In genomic region chr6:49148781-49149180, GRCm38 (mm10) we compare ENCODE assay signal across 12 mouse cellular contexts.
A peak's percentile ranks its signal among the peaks of the same experiment; 100 is the strongest.
DNase-seq lines count a peak whose midpoint lies in the region; ATAC-seq lines count a peak whose summit lies in the region.
"Had no signal": no experiment of that assay in that cellular context is flagged by ENCODE, and none has a peak within 500 bp of the region (broad histone marks: within the 10 kb centered on the region; RNA-seq: fewer than 3 reads in every experiment).

No protein-coding gene starts in this region.

- H3K9ac ChIP-seq in lung, embryonic 16.5 days (ENCODE audit: low read length): no peak overlapping the region
- no peak overlapping the region for H3K9ac ChIP-seq in kidney, embryonic 16.5 days (replicated peaks; ENCODE audit: low read length)
- H3K9ac ChIP-seq in stomach, embryonic 14.5 days (replicated peaks; ENCODE audit: low read depth, low read length): no peak overlapping the region
- H3K9ac ChIP-seq: hindbrain, embryonic 12.5 days had no signal

- H3K4me2 ChIP-seq in lung, embryonic 16.5 days (ENCODE audit: low read depth, low read length): no peak overlapping the region
- H3K4me2 ChIP-seq in kidney, embryonic 16.5 days (replicated peaks; ENCODE audit: low read depth, low read length): no peak overlapping the region
- no peak overlapping the region for H3K4me2 ChIP-seq in stomach, embryonic 14.5 days (replicated peaks; ENCODE audit: low read depth, low read length)
- H3K4me2 ChIP-seq: hindbrain, embryonic 12.5 days had no signal

- no peaks in the 10 kb centered on the region for H3K36me3 ChIP-seq in lung, embryonic 16.5 days (ENCODE audit: control insufficient read depth, insufficient read depth, low read length)
- H3K36me3 ChIP-seq in kidney, embryonic 16.5 days (ENCODE audit: insufficient read depth, low read length): no peaks in the 10 kb centered on the region
- H3K36me3 ChIP-seq in stomach, embryonic 14.5 days (ENCODE audit: control insufficient read depth, insufficient read depth, low read length): no peaks in the 10 kb centered on the region
- H3K36me3 ChIP-seq: hindbrain, embryonic 12.5 days had no signal

- DNase-seq in lung, postnatal 36 days: no peak
- peak; percentile 88 for DNase-seq in kidney, adult 11 months
- DNase-seq in neural tube, embryonic 10.5 days (ENCODE audit: extremely low spot score, low spot score): no peak
- no peak for DNase-seq in spleen, postnatal 36 days (ENCODE audit: low spot score in 2 of 2)
- DNase-seq: cerebellum, adult 9-10 months; heart, adult 2 months; left cerebral cortex, postnatal 4 days; thymus, postnatal 36 days had no signal

- peaks cover 19% of the 10 kb centered on the region for H3K4me1 ChIP-seq in lung, embryonic 16.5 days (replicated peaks; ENCODE audit: control insufficient read depth, insufficient read depth, low read length)
- peaks cover 29% of the 10 kb centered on the region for H3K4me1 ChIP-seq in kidney, embryonic 16.5 days (ENCODE audit: insufficient read depth, low read length)
- peaks cover 21% of the 10 kb centered on the region for H3K4me1 ChIP-seq in stomach, embryonic 14.5 days (ENCODE audit: control insufficient read depth, insufficient read depth, low read length)

- ATAC-seq in lung, embryonic 16.5 days (ENCODE audit: low read depth): peak; percentile 78
- peak; percentile 90 for ATAC-seq in kidney, embryonic 16.5 days (ENCODE audit: low FRiP score, low TSS enrichment)
- ATAC-seq in stomach, embryonic 14.5 days (ENCODE audit: insufficient number of reproducible peaks, insufficient read depth, low FRiP score, low read depth): peak; percentile 91

- H3K27ac ChIP-seq in lung, embryonic 16.5 days (ENCODE audit: low read length): peak overlapping the region; percentile 71
- H3K27ac ChIP-seq in kidney, embryonic 16.5 days (ENCODE audit: low read length): peak overlapping the region; percentile 95
- H3K27ac ChIP-seq in stomach, embryonic 14.5 days (ENCODE audit: low read length): peak overlapping the region; percentile 91
- H3K27ac ChIP-seq: heart, adult 2 months; hindbrain, embryonic 12.5 days had no signal

- no peak overlapping the region for H3K4me3 ChIP-seq in lung, embryonic 16.5 days (ENCODE audit: low read length)
- H3K4me3 ChIP-seq in kidney, embryonic 16.5 days (ENCODE audit: low read length): no peak overlapping the region
- H3K4me3 ChIP-seq in stomach, embryonic 14.5 days (ENCODE audit: low read depth, low read length): no peak overlapping the region
- H3K4me3 ChIP-seq: heart, adult 2 months; hindbrain, embryonic 12.5 days had no signal

- no peaks in the 10 kb centered on the region for H3K27me3 ChIP-seq in lung, embryonic 16.5 days (ENCODE audit: control insufficient read depth, insufficient read depth, low read depth, low read length)
- no peaks in the 10 kb centered on the region for H3K27me3 ChIP-seq in kidney, embryonic 16.5 days (ENCODE audit: insufficient read depth, low read length)
- no peaks in the 10 kb centered on the region for H3K27me3 ChIP-seq in stomach, embryonic 14.5 days (ENCODE audit: control insufficient read depth, insufficient read depth, low read length)
- H3K27me3 ChIP-seq: hindbrain, embryonic 12.5 days had no signal

- WGBS in lung, embryonic 16.5 days: 44% methylated on average over 4 of the region's 4 CpGs
- 29% methylated on average over 4 of the region's 4 CpGs for WGBS in kidney, embryonic 16.5 days
- 51% methylated on average over 4 of the region's 4 CpGs for WGBS in stomach, embryonic 14.5 days

- H3K9me3 ChIP-seq in lung, embryonic 16.5 days (ENCODE audit: control insufficient read depth, low read length): no peaks in the 10 kb centered on the region
- no peaks in the 10 kb centered on the region for H3K9me3 ChIP-seq in kidney, embryonic 16.5 days (ENCODE audit: low read length)
- no peaks in the 10 kb centered on the region for H3K9me3 ChIP-seq in stomach, embryonic 14.5 days (ENCODE audit: control insufficient read depth, low read depth, low read length)
- H3K9me3 ChIP-seq: hindbrain, embryonic 12.5 days had no signal
